Mouse (Mus musculus) MEL (cell line): ENCODE results near the gene Timm10b. TPM values are rescaled to one million over a fixed set of nuclear protein-coding genes. Genes with fewer than 3 reads are reported as not detected.

ENCODE experiments used
- DNase-seq: peaks from one replicate; pipeline ENCODE4 v3.0.0; 2011; ENCODE audit warnings: low read depth, low spot score
- H3K27ac ChIP-seq: 2 replicates; pipeline ENCODE4 v1.5.1; 2012; ENCODE audit warnings: low read depth, mild to moderate bottlenecking, control low read depth, low read length, moderate library complexity; ENCODE audit not compliant: control insufficient read depth
- H3K27me3 ChIP-seq, 2 experiments: fragments of 150-350 bp in 1 of 2; sonication (generic) in 1 of 2; 2 replicates each; pipeline ENCODE4 v1.6.1; 2012; ENCODE audit warnings: low read length in 2 of 2, mild to moderate bottlenecking in 2 of 2, improper control_type of control experiment in 1 of 2, moderate library complexity in 1 of 2; ENCODE audit not compliant: insufficient read depth in 2 of 2, control insufficient read depth in 1 of 2
- H3K36me3 ChIP-seq, 2 experiments: 2 replicates each; pipeline ENCODE4 v1.6.1; 2012 to 2014; ENCODE audit warnings: low read length in 2 of 2, improper control_type of control experiment in 1 of 2, inconsistent platforms in 1 of 2, mild to moderate bottlenecking in 1 of 2; ENCODE audit not compliant: insufficient read depth in 2 of 2, control insufficient read depth in 1 of 2
- H3K4me1 ChIP-seq, 2 experiments: fragments of 150-350 bp in 1 of 2; sonication (generic) in 1 of 2; 2 replicates each; pipeline ENCODE4 v1.6.1; 2012; ENCODE audit warnings: low read length in 2 of 2, improper control_type of control experiment in 1 of 2, mild to moderate bottlenecking in 1 of 2; ENCODE audit not compliant: insufficient read depth in 2 of 2, control insufficient read depth in 1 of 2
- H3K4me3 ChIP-seq, 2 experiments: fragments of 150-350 bp in 1 of 2; sonication (generic) in 1 of 2; 2 replicates each; pipeline ENCODE4 v1.5.1; 2012; ENCODE audit warnings: low read depth in 2 of 2, low read length in 2 of 2, mild to moderate bottlenecking in 2 of 2, moderate library complexity in 2 of 2, control low read depth in 1 of 2, improper control_type of control experiment in 1 of 2; ENCODE audit not compliant: control insufficient read depth in 1 of 2, insufficient read depth in 1 of 2
- H3K79me2 ChIP-seq: 2 replicates; pipeline ENCODE4 v1.6.1; 2012; ENCODE audit warnings: mild to moderate bottlenecking, low read length, moderate library complexity; ENCODE audit not compliant: control insufficient read depth, poor library complexity, insufficient read depth
- H3K9ac ChIP-seq: 2 replicates; pipeline ENCODE4 v1.6.1; 2012; ENCODE audit warnings: low read depth, mild to moderate bottlenecking, control low read depth, low read length, moderate library complexity; ENCODE audit not compliant: control insufficient read depth, poor library complexity, severe bottlenecking
- H3K9me3 ChIP-seq: fragments of 150-350 bp; sonication (generic); replicated peaks from 2 replicates; pipeline ENCODE4 v1.6.1; 2012; ENCODE audit warnings: mild to moderate bottlenecking, low read length, improper control_type of control experiment, moderate library complexity; ENCODE audit not compliant: insufficient read depth
- CHD2 ChIP-seq: IDR thresholded peaks from 2 replicates; pipeline ENCODE4 v1.6.1; 2011; ENCODE audit warnings: low read length, improper control_type of control experiment
- CTCF ChIP-seq, 3 experiments: IDR thresholded peaks in 2 of 3; conservative IDR thresholded peaks in 1 of 3; 2 replicates each; pipeline ENCODE4 v1.5.1; 2011 to 2012; ENCODE audit warnings: low read length in 3 of 3, low read depth in 2 of 3, mild to moderate bottlenecking in 2 of 3, improper control_type of control experiment in 1 of 3, inconsistent platforms in 1 of 3, mixed read lengths in 1 of 3, moderate library complexity in 1 of 3; ENCODE audit not compliant: control insufficient read depth in 1 of 3, insufficient read depth in 1 of 3, poor library complexity in 1 of 3, severe bottlenecking in 1 of 3
- ELF1 ChIP-seq: IDR thresholded peaks from 2 replicates; pipeline ENCODE4 v1.6.1; 2014; ENCODE audit warnings: low read depth, mild to moderate bottlenecking, inconsistent platforms, low read length, improper control_type of control experiment, moderate library complexity
- ETS1 ChIP-seq: IDR thresholded peaks from 2 replicates; pipeline ENCODE4 v1.6.1; 2012; ENCODE audit warnings: low read depth, mild to moderate bottlenecking, inconsistent platforms, low read length, improper control_type of control experiment, moderate library complexity
- HCFC1 ChIP-seq: IDR thresholded peaks from 2 replicates; pipeline ENCODE4 v1.6.1; 2012; ENCODE audit warnings: low read depth, mild to moderate bottlenecking, inconsistent platforms, low read length, improper control_type of control experiment, moderate library complexity
- KAT2A ChIP-seq: conservative IDR thresholded peaks from 2 replicates; pipeline ENCODE4 v1.6.1; 2012; ENCODE audit warnings: low read depth, low read length, improper control_type of control experiment, inconsistent platforms
- MAX ChIP-seq: IDR thresholded peaks from 2 replicates; pipeline ENCODE4 v1.6.1; 2011; ENCODE audit warnings: low read length, improper control_type of control experiment
- MAZ ChIP-seq: IDR thresholded peaks from 2 replicates; pipeline ENCODE4 v1.6.1; 2012; ENCODE audit warnings: low read depth, mild to moderate bottlenecking, inconsistent platforms, low read length, improper control_type of control experiment
- MYC ChIP-seq: IDR thresholded peaks from 2 replicates; pipeline ENCODE4 v1.6.1; 2011; ENCODE audit warnings: low read depth, mild to moderate bottlenecking, low read length, improper control_type of control experiment, moderate library complexity
- NELFE ChIP-seq: IDR thresholded peaks from 2 replicates; pipeline ENCODE4 v1.6.1; 2011; ENCODE audit warnings: low read depth, low read length, improper control_type of control experiment
- POLR2A ChIP-seq, 2 experiments: IDR thresholded peaks; 2 replicates each; pipeline ENCODE4 v1.6.1; 2011 to 2012; ENCODE audit warnings: low read length in 2 of 2, mild to moderate bottlenecking in 2 of 2, control low read depth in 1 of 2, improper control_type of control experiment in 1 of 2, low read depth in 1 of 2, moderate library complexity in 1 of 2; ENCODE audit not compliant: control insufficient read depth in 1 of 2, insufficient read depth in 1 of 2, poor library complexity in 1 of 2
- POLR2AphosphoS2 ChIP-seq: IDR thresholded peaks from 2 replicates; pipeline ENCODE4 v1.6.1; 2011; ENCODE audit warnings: low read length, improper control_type of control experiment
- RCOR1 ChIP-seq: IDR thresholded peaks from 2 replicates; pipeline ENCODE4 v1.6.1; 2012; ENCODE audit warnings: low read depth, mild to moderate bottlenecking, inconsistent platforms, low read length, improper control_type of control experiment
- SIN3A ChIP-seq: IDR thresholded peaks from 2 replicates; pipeline ENCODE4 v1.6.1; 2012; ENCODE audit warnings: low read length, improper control_type of control experiment, inconsistent platforms
- TBP ChIP-seq: IDR thresholded peaks from 2 replicates; pipeline ENCODE4 v1.8.0; 2011; ENCODE audit warnings: low read depth, low read length, improper control_type of control experiment
- TCF12 ChIP-seq: IDR thresholded peaks from 2 replicates; pipeline ENCODE4 v1.6.1; 2014; ENCODE audit warnings: low read depth, mild to moderate bottlenecking, inconsistent platforms, low read length, improper control_type of control experiment, moderate library complexity
- UBTF ChIP-seq: IDR thresholded peaks from 2 replicates; pipeline ENCODE4 v1.6.1; 2012; ENCODE audit warnings: low read depth, mild to moderate bottlenecking, inconsistent platforms, low read length, improper control_type of control experiment, moderate library complexity, borderline replicate concordance; ENCODE audit not compliant: insufficient read depth
- USF1 ChIP-seq: IDR thresholded peaks from 2 replicates; pipeline ENCODE4 v1.6.1; 2014; ENCODE audit warnings: low read depth, mild to moderate bottlenecking, inconsistent platforms, low read length, improper control_type of control experiment, moderate library complexity
- USF2 ChIP-seq, 2 experiments: IDR thresholded peaks; 2 replicates each; pipeline ENCODE4 v1.6.1; 2011 to 2012; ENCODE audit warnings: improper control_type of control experiment in 2 of 2, low read length in 2 of 2, borderline replicate concordance in 1 of 2, inconsistent platforms in 1 of 2, low read depth in 1 of 2, mild to moderate bottlenecking in 1 of 2; ENCODE audit not compliant: insufficient read depth in 1 of 2
- ZC3H11A ChIP-seq: IDR thresholded peaks from 2 replicates; pipeline ENCODE4 v1.6.1; 2012; ENCODE audit warnings: low read depth, mild to moderate bottlenecking, inconsistent platforms, low read length, improper control_type of control experiment
- ZMIZ1 ChIP-seq: IDR thresholded peaks from 2 replicates; pipeline ENCODE4 v1.6.1; 2012; ENCODE audit warnings: low read depth, mild to moderate bottlenecking, inconsistent platforms, low read length, improper control_type of control experiment, moderate library complexity
- polyA plus RNA-seq, 2 experiments: library from polyadenylated mRNA; stranded (reverse) in 1 of 2; unstranded in 1 of 2; fragments of >175 nt in 1 of 2; fragments of >200 nt in 1 of 2; gene quantifications; 2 replicates each; pipeline versions ENCODE4 v1.2.1 to v1.2.4; 2012; ENCODE audit warnings: low replicate concordance in 2 of 2, low read depth in 1 of 2; ENCODE audit not compliant: insufficient read length in 2 of 2, insufficient read depth in 1 of 2, missing spikeins in 1 of 2
- total RNA-seq: library from RNA; depleted of rRNA; stranded (reverse); fragments of 300-350 nt; gene quantifications from 2 replicates; pipeline ENCODE4 v1.2.3, GENCODE M21; 2012

Gene Timm10b
- total and polyA plus RNA-seq, 3 experiments = 103 to 135 TPM; not detected in 1

DNA sequence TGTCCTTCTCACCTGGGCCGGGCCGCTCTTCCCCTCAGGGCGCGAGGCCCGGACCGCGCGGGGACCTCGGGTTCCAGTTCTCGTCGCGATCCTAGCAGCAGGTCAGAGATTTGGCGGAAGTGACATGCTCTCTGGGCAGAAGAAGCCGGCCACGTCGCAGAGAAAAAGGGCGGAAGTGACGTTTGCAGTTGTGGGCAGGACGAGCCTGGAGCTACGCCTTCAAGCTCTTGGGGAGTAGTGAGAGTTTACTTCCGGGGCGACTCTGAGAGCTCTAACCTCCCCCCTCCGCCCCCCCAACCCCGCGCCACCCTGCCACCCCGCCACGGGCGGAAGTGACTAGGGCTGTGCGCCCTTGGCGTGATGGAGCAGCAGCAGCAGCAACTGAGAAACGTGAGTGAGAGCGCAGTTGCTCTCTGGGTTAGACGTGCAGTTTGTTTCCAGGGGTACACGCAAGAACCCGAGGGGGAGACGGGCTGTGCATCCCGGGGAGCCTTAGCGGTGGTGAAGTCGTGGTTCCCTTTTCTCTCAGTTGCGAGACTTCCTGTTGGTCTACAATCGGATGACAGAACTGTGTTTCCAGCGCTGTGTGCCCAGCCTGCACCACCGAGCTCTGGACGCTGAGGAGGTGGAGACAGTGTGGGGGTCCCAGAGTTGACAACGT lies 507 bp downstream of the Timm10b start, which contains the start of the genes Arfip2 and Gm45799:
Arfip2 (minus strand) TSS at position 184 of the 661 bp plus-strand sequence.
Gm45799 (plus strand) TSS at position 320 of the 661 bp plus-strand sequence.
- peak; percentile 98 for DNase-seq
- H3K27ac ChIP-seq = peak within 1 kb of the TSS; percentile 86
- H3K79me2 ChIP-seq = peaks cover 27% of the 10 kb centered on the region
- H3K4me1 ChIP-seq = peaks cover 2 to 17% of the 10 kb centered on the region in 2 experiments; a peak in 2 of 4 replicates
- H3K9me3 ChIP-seq = no peaks in the 10 kb centered on the region
- H3K36me3 ChIP-seq = peaks cover 0 to 19% of the 10 kb centered on the region in 2 experiments; a peak in 2 of 4 replicates
- peak within 1 kb of the TSS; percentile 90 for H3K9ac ChIP-seq
- TF ChIP-seq HCFC1 (peak; percentile 94), ELF1 (peak; percentile 90), MAX (no peak), RCOR1 (no peak), POLR2A (IDR thresholded peaks at IDR 0.05; ENCODE audit: control insufficient read depth in 1 of 2, insufficient read depth in 1 of 2, low read depth in 1 of 2, low read length in 2 of 2, poor library complexity in 1 of 2) (peak; percentile 84 to 88), TBP (peak; percentile 54; the same call in 1 of the 2 replicates), ETS1 (peak; percentile 30; the same call in 1 of the 2 replicates), POLR2AphosphoS2 (peak; percentile 85), UBTF (0 out of 2 replicates have a peak, but pooled peaks have one; percentile 5), USF1 (peak; percentile 6; the same call in 1 of the 2 replicates), SIN3A (peak; percentile 90), KAT2A (peak; percentile 70; the same call in 1 of the 2 replicates), NELFE (peak; percentile 78), MYC (peak; percentile 71; the same call in 1 of the 2 replicates), MAZ (peak; percentile 86; the same call in 1 of the 2 replicates), ZC3H11A (no peak), ZMIZ1 (peak; percentile 52; the same call in 1 of the 2 replicates), CTCF (IDR thresholded peaks at IDR 0.05 in 2 of 3, conservative IDR thresholded peaks at IDR 0.05 in 1 of 3; ENCODE audit: control insufficient read depth in 1 of 3, insufficient read depth in 1 of 3, low read depth in 2 of 3, low read length in 3 of 3, poor library complexity in 1 of 3, severe bottlenecking in 1 of 3) (no peak), CHD2 (peak; percentile 33; the same call in 1 of the 2 replicates), TCF12 (peak; percentile 53; the same call in 1 of the 2 replicates), USF2 (IDR thresholded peaks at IDR 0.05; ENCODE audit: borderline replicate concordance in 1 of 2, insufficient read depth in 1 of 2, low read depth in 1 of 2, low read length in 2 of 2) (no peak)
- no peaks in the 10 kb centered on the region for H3K27me3 ChIP-seq
- H3K4me3 ChIP-seq = peak within 1 kb of the TSS; percentile 84 to 89
